Mouse (Mus musculus) myocyte (in vitro differentiated cells): ENCODE data around the gene Sobp.

Experiments
- CEBPB ChIP-seq: IDR thresholded peaks from 2 replicates; pipeline ENCODE4 v1.6.1; 2011; ENCODE audit warnings: mild to moderate bottlenecking, moderate library complexity; ENCODE audit not compliant: poor library complexity, insufficient read depth, severe bottlenecking
- POLR2AphosphoS2 ChIP-seq: IDR thresholded peaks from one replicate; pipeline ENCODE4 v1.6.1; 2011; ENCODE audit warnings: low read depth, control low read depth; ENCODE audit not compliant: insufficient read length
- TCF12 ChIP-seq: IDR thresholded peaks from one replicate; pipeline ENCODE4 v1.6.1; 2011; ENCODE audit warnings: mild to moderate bottlenecking, control low read depth; ENCODE audit not compliant: poor library complexity, insufficient read depth, severe bottlenecking

DNA sequence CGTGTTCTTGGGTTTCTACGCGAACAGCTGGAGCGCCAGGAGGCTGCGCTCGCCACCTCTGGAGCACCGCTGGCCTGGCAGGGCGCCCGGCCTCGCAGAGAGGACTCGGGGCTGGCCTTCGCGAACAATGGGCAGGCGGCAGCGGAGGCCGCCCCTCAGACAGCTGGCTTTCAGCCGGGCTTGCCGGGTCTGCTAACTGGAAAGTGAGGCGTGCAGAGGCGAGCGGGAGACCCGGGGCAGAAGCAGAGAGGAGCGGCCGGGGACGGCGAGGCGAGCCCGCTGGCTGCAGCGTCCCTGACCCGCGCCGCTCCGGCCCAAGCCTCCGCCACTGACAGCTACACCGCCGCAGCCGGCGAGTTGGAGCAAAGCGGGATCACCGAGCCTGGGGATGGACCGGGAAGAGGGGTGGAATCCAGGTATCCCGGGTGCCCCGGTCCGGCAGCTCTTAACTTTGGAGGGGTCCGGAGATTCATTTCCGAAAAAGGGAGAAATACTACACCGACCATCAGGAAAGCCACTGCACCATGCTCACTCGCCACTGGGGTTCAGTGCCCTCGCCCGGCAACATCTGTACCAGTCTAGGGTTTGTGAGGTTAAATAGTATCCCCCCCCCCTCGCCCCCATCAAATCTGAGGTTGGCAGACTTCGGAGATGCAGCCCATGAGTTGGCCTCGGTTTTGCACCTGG lies 1.0 kb downstream of the Sobp start:
- TF ChIP-seq CEBPB, result no peak
- TF ChIP-seq TCF12, result no peak
- no peak for TF ChIP-seq POLR2AphosphoS2
